Mouse (Mus musculus) intestine, embryonic 14.5 days (tissue): ENCODE data around the gene Gm5868. TPM values are rescaled to one million over a fixed set of nuclear protein-coding genes. Genes with fewer than 3 reads are reported as not detected.
A peak's percentile ranks its signal among the peaks of the same experiment; 100 is the strongest.
"Not testable (repeated sequence)": the region's sequence is repeated elsewhere in the genome, so short reads cannot be mapped to it uniquely, and the experiment has no call there.

Source experiments
- ATAC-seq: fragments of 200-750 bp; cut with Nextera tagmentation; replicated peaks from 2 replicates; pipeline ENCODE4 v1.8.0; 2017; ENCODE audit warnings: low read depth, moderate number of reproducible peaks, moderate TSS enrichment, moderate library complexity; ENCODE audit not compliant: low FRiP score, low TSS enrichment
- DNase-seq: peaks from one replicate; pipeline ENCODE4 v3.0.0-alpha.2; 2018; ENCODE audit warnings: low spot score
- H3K27ac ChIP-seq: fragments of 300-500 bp; sonication (generic); 2 replicates; pipeline ENCODE4 v1.5.1; 2014; ENCODE audit warnings: low read depth, mild to moderate bottlenecking, control low read depth
- H3K27me3 ChIP-seq: fragments of 300-500 bp; sonication (generic); replicated peaks from 2 replicates; pipeline ENCODE4 v1.6.1; 2014; ENCODE audit warnings: low read length, control low read depth; ENCODE audit not compliant: control insufficient read depth, insufficient read depth
- H3K36me3 ChIP-seq: fragments of 300-500 bp; sonication (generic); 2 replicates; pipeline ENCODE4 v1.6.1; 2014; ENCODE audit warnings: low read length, control low read depth; ENCODE audit not compliant: control insufficient read depth, insufficient read depth
- H3K4me1 ChIP-seq: fragments of 300-500 bp; sonication (generic); replicated peaks from 2 replicates; pipeline ENCODE4 v1.6.1; 2014; ENCODE audit warnings: low read length, control low read depth, mixed read lengths; ENCODE audit not compliant: control insufficient read depth, insufficient read depth
- H3K4me2 ChIP-seq: fragments of 300-500 bp; sonication (generic); 2 replicates; pipeline ENCODE4 v1.6.1; 2014; ENCODE audit warnings: low read length
- H3K4me3 ChIP-seq: fragments of 300-500 bp; sonication (generic); 2 replicates; pipeline ENCODE4 v1.5.1; 2014; ENCODE audit warnings: low read depth, low read length, control low read depth, mixed read lengths
- H3K9ac ChIP-seq: fragments of 300-500 bp; sonication (generic); 2 replicates; pipeline ENCODE4 v1.6.1; 2014; ENCODE audit warnings: mild to moderate bottlenecking, low read length
- H3K9me3 ChIP-seq: fragments of 300-500 bp; sonication (generic); 2 replicates; pipeline ENCODE4 v1.6.1; 2016; ENCODE audit warnings: low read length, control low read depth; ENCODE audit not compliant: control insufficient read depth
- WGBS: fragments of 180-500 bp; shearing (Covaris S2); extraction: QIAGEN DNeasy Blood & Tissue Kit; methylation state at CpG from one replicate; pipeline ENCODE4 v1.1.7; 2014; 5-methylcytosine and 5-hydroxymethylcytosine counted together
- polyA plus RNA-seq: library from polyadenylated mRNA; unstranded; fragments of >200 nt; fragmentation: Nextera tagmentation; extraction: Ambion mirVana; gene quantifications from 2 replicates; pipeline ENCODE4 v1.2.1, GENCODE M21; 2014

Gene Gm5868
- polyA plus RNA-seq, 1 experiment from 2014 or later = 0.57 TPM

DNA sequence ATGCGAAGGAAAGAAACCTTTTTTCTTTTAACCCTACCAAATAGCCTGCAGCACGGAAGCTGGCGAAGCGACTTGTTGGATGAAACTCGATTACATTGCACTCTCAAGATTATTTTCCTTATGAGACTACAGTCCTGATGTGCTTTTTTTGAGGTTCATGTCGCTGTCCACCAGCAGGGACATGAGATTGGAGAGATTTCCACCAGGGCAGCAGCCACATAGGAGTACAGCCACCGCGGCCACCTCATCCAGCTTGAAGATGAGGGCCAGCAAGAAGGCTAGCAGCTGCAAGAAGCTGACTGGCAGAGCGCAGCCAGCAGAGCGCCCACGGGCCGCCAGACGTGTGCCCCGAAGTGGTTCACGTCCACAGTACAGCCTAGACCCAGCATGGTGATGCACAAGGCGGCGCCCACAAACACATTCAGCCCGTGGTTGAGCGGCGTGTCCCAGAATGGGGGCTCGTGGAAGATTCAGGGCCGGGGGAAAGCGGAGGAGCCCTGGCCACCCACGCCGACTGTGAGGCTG is 622 bp downstream of the Gm5868 start:
- peak overlapping the region; percentile 63 for H3K4me2 ChIP-seq
- not testable (repeated sequence) for H3K4me1 ChIP-seq, H3K9ac ChIP-seq, H3K27ac ChIP-seq, H3K36me3 ChIP-seq, H3K9me3 ChIP-seq
- peak overlapping the region; percentile 28 for H3K4me3 ChIP-seq
- 47% methylated on average over 25 of the region's 25 CpGs for WGBS
- H3K27me3 ChIP-seq = peaks cover 18% of the 10 kb centered on the region
- ATAC-seq (peak; percentile 50; the same call in 1 of the 2 replicates), DNase-seq (peak; percentile 58)

GRCm38 (mm10) chr5:72586122-72586521 is 1.2 kb downstream of the Gm5868 start:
- H3K27me3 ChIP-seq = peaks cover 20% of the 10 kb centered on the region
- not testable (repeated sequence) for H3K4me1 ChIP-seq, H3K36me3 ChIP-seq, H3K9ac ChIP-seq, H3K27ac ChIP-seq, H3K4me2 ChIP-seq, DNase-seq, H3K4me3 ChIP-seq, H3K9me3 ChIP-seq
- WGBS = 43% methylated on average over 7 of the region's 7 CpGs
- peak; percentile 70; the same call in 1 of the 2 replicates for ATAC-seq

- ATAC-seq, H3K27ac ChIP-seq, H3K36me3 ChIP-seq, H3K4me1 ChIP-seq, H3K9me3 ChIP-seq, DNase-seq: not testable (repeated sequence)
- Histone ChIP-seq H3K9ac (peak within 1 kb of the TSS; percentile 25; the same call in 1 of the 2 replicates), H3K27me3 (peaks cover 14% of the 10 kb centered on the region), H3K4me2 (peak within 1 kb of the TSS; percentile 69), H3K4me3 (peak within 1 kb of the TSS; percentile 40)
- WGBS = 13% methylated on average over 17 of the region's 21 CpGs
These were observed 6.4 kb downstream of the Gm5868 start, which contains the start of gene Zar1 for GRCm38 (mm10) chr5:72580970-72581332. TSS of gene Zar1 (minus strand) at chr5:72581254.

GRCm38 (mm10) chr5:72580088-72580969 is 7.0 kb downstream of the Gm5868 start:
- peak overlapping the region; percentile 25; the same call in 1 of the 2 replicates for H3K9ac ChIP-seq
- peak overlapping the region; percentile 40 for H3K4me3 ChIP-seq
- not testable (repeated sequence) for H3K36me3 ChIP-seq, H3K9me3 ChIP-seq, H3K4me1 ChIP-seq, H3K27ac ChIP-seq
- DNase-seq (peak; percentile 80), ATAC-seq (peak; percentile 62)
- 5% methylated on average over 45 of the region's 73 CpGs for WGBS
- peaks cover 14% of the 10 kb centered on the region for H3K27me3 ChIP-seq
- H3K4me2 ChIP-seq = peak overlapping the region; percentile 69

DNA sequence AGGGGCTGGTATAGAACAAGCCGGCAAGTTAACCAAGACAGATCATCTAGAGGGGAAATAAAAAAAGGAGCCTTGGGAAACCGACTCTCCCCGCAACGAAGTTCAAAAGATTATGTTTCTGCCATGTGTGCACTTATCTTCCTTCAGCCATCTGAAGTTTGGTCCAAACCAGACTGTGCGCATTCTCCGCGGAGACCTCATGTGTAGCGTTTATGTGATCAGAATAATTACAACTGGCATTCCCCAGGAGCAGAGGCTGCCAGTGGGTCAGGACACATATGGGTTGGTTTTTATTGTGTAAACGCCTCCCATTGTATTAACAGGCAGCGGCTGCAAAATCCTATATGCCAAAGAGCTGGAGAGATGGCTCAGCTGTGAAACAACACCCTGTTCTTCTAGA is 7.8 kb downstream of the Gm5868 start:
- H3K9ac ChIP-seq, DNase-seq, H3K4me2 ChIP-seq, ATAC-seq, H3K9me3 ChIP-seq, H3K36me3 ChIP-seq, H3K4me1 ChIP-seq, H3K27ac ChIP-seq, H3K4me3 ChIP-seq: not testable (repeated sequence)
- peaks cover 14% of the 10 kb centered on the region for H3K27me3 ChIP-seq
- WGBS = 46% methylated on average over 10 of the region's 10 CpGs

DNA sequence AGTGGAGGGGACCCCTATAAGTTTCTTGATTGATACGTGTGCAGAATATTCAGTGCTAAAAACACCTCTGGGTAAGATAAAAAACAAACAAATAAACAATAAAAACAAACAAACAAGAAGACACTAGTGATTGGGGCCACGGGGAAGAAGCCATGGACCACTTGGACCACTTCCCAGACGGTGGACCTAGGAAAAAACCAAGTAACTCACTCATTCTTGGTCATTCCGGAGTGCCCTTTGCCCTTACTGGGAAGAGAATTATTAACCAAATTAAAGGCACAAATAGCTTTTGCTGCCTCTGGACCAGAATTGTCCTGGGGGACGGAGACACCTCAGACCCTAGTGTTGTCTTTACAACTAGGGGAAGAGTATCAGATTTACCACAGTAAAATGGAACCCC is 21.7 kb downstream of the Gm5868 start:
- WGBS = 88% methylated on average over 5 of the region's 5 CpGs
- no peak overlapping the region for H3K4me3 ChIP-seq

GRCm38 (mm10) chr5:72563183-72563582 is 24.2 kb downstream of the Gm5868 start:
- not testable (repeated sequence) for H3K4me1 ChIP-seq, H3K27ac ChIP-seq, H3K9ac ChIP-seq, H3K36me3 ChIP-seq, ATAC-seq, H3K9me3 ChIP-seq, DNase-seq, H3K27me3 ChIP-seq, H3K4me2 ChIP-seq, H3K4me3 ChIP-seq
- 62% methylated on average over 2 of the region's 2 CpGs for WGBS

More for the DNA sequence above, 21.7 kb downstream of the Gm5868 start:
- ATAC-seq (no peak), DNase-seq (no peak)
- H3K9me3 ChIP-seq = peaks cover 9% of the 10 kb centered on the region; the same call in 1 of the 2 replicates
- H3K9ac ChIP-seq = no peak overlapping the region
- no peak overlapping the region for H3K4me2 ChIP-seq
- no peak overlapping the region for H3K27ac ChIP-seq
- H3K36me3 ChIP-seq = no peaks in the 10 kb centered on the region
- no peaks in the 10 kb centered on the region for H3K4me1 ChIP-seq
- no peaks in the 10 kb centered on the region for H3K27me3 ChIP-seq

GRCm38 (mm10) chr5:72560976-72561628 is 26.2 kb downstream of the Gm5868 start:
- no peak for DNase-seq
- ATAC-seq = no peak
- Histone ChIP-seq H3K9ac (no peak overlapping the region), H3K4me1 (peaks cover 4% of the 10 kb centered on the region), H3K27ac (no peak overlapping the region), H3K36me3 (peaks cover 1% of the 10 kb centered on the region; the same call in 1 of the 2 replicates), H3K27me3 (no peaks in the 10 kb centered on the region), H3K4me2 (no peak overlapping the region), H3K9me3 (no peaks in the 10 kb centered on the region), H3K4me3 (no peak overlapping the region)
- WGBS = 70% methylated on average over 3 of the region's 3 CpGs
